Mouse (Mus musculus): Measurements from ENCODE around the gene Tmco1. TPM values are rescaled to one million over a fixed set of nuclear protein-coding genes. Genes with fewer than 3 reads are reported as not detected.

Gene Tmco1
- polyA plus RNA-seq, 1 experiment, result 59.8 TPM

DNA sequence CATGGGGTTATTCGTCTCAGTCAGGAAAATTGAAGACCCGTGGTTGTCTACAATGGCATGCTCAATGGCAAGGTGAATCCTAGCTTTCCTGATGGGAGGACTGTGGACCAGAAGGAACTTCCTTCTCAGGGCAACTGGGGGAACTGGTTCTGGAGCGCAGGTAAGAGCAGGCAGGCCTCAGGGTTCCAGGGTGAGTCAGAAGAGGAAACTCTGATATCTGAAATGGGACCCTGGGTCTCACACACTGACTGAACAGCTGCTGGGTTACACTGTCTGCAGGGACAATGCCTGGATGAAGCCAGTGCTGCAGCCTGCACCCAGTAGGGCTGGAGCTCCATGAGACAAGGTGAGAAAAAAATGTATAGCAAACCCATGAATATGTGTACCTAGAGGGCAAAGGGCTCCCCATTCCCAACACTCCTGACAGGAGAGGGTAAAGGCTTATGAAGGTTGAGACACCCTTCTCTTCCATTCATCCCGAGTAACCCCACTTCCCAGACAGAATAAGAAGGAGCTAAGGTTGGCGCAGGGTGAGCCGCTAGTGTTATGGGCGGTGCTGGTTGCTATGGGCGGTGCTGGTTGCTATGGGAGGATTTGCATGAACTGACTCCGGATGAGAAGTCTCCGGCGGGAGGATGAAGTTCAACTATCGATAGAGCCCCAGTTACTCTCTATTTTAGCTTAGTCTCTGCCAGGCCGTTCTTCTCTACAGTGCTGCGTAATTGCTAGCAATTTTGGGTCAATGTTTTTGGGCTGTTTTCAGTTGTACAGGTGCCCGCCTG lies 66.0 kb downstream of the Tmco1 start:
- peaks cover 54% of the 10 kb centered on the region for H3K36me3 ChIP-seq (ENCODE audit: control insufficient read depth, insufficient read depth)
- H3K79me2 ChIP-seq (ENCODE audit: control insufficient read depth, insufficient read depth), result no peaks in the 10 kb centered on the region
- H3K79me3 ChIP-seq (ENCODE audit: low read depth), result no peaks in the 10 kb centered on the region
- no peaks in the 10 kb centered on the region for H3K27me3 ChIP-seq (ENCODE audit: control insufficient read depth, insufficient read depth, insufficient read length)
- no peak overlapping the region for H3K4me3 ChIP-seq (ENCODE audit: insufficient read depth, poor library complexity, severe bottlenecking)
- TF ChIP-seq MYOG (IDR thresholded peaks at IDR 0.05; ENCODE audit: control insufficient read depth, extremely low read depth, insufficient read length) (no peak), CTCF (IDR thresholded peaks at IDR 0.05; ENCODE audit: control insufficient read depth, insufficient read depth, insufficient read length) (no peak), CEBPB (IDR thresholded peaks at IDR 0.05; ENCODE audit: low read depth) (no peak), MYOD1 (IDR thresholded peaks at IDR 0.05; ENCODE audit: control insufficient read depth, insufficient read length, low read depth) (no peak), FOSL1 (IDR thresholded peaks at IDR 0.05; ENCODE audit: insufficient read depth, low read length, poor library complexity, severe bottlenecking) (no peak), MAX (IDR thresholded peaks at IDR 0.05) (no peak), USF1 (IDR thresholded peaks at IDR 0.05; ENCODE audit: low read depth) (no peak)
- H3ac ChIP-seq (ENCODE audit: control insufficient read depth, insufficient read length, low read depth), result no peak overlapping the region

DNA sequence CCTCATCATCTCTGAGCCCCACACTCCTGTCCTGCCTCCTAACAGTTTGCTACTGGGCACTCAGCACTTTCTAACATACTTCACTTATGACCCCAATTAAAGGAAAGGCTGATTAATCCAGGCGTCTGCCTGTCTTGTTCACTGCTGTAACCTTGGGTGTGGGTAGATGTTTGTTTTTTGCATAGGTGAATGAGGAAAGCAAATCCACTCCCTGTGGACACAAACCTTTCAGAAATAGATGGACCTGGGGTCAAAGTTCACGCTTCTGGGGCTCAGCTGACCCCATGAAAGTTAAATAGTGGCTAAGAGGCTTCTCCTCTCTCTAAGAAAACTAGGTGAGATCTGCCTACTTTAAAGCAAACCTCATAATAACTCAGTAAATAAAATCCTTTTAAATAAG lies 66.8 kb downstream of the Tmco1 start:
- Histone ChIP-seq H3K79me3 (ENCODE audit: low read depth) (no peaks in the 10 kb centered on the region), H3K79me2 (ENCODE audit: control insufficient read depth, insufficient read depth) (no peaks in the 10 kb centered on the region)

DNA sequence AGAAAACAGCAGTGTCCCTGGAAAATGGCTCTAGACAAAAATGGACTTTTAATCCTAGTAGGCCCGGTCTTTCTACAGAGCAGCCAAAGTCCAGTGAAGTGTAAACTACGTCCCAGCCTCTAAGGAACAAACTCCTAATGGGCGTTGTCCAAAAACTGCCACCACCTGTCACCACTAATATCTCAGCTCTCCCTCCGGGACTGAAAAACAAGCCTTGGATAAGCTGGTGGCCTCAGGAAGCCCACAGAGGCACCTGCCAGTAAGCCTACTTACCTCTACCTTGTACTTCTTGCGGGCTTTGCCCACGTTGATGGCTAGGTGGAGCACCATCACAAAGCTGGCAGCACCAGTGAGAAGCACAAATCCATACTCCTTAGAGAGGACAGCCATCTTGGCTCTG lies 69.8 kb downstream of the Tmco1 start:
- no peak for TF ChIP-seq CEBPB (IDR thresholded peaks at IDR 0.05; ENCODE audit: low read depth)
- TF ChIP-seq USF1 (IDR thresholded peaks at IDR 0.05; ENCODE audit: low read depth), result no peak
- no peak for TF ChIP-seq FOSL1 (IDR thresholded peaks at IDR 0.05; ENCODE audit: insufficient read depth, low read length, poor library complexity, severe bottlenecking)
- TF ChIP-seq MYOG (IDR thresholded peaks at IDR 0.05; ENCODE audit: control insufficient read depth, extremely low read depth, insufficient read length), result no peak
- no peak for TF ChIP-seq MAX (IDR thresholded peaks at IDR 0.05)
- TF ChIP-seq CTCF (IDR thresholded peaks at IDR 0.05; ENCODE audit: control insufficient read depth, insufficient read depth, insufficient read length), result no peak
- TF ChIP-seq MYOD1 (IDR thresholded peaks at IDR 0.05; ENCODE audit: control insufficient read depth, insufficient read length, low read depth), result no peak
- Histone ChIP-seq H3ac (ENCODE audit: control insufficient read depth, insufficient read length, low read depth) (no peak overlapping the region), H3K27me3 (ENCODE audit: control insufficient read depth, insufficient read depth, insufficient read length) (no peaks in the 10 kb centered on the region)

More for the DNA sequence above, 66.8 kb downstream of the Tmco1 start:
- no peaks in the 10 kb centered on the region for H3K27me3 ChIP-seq (ENCODE audit: control insufficient read depth, insufficient read depth, insufficient read length)
- no peak overlapping the region for H3ac ChIP-seq (ENCODE audit: control insufficient read depth, insufficient read length, low read depth)
- H3K36me3 ChIP-seq (ENCODE audit: control insufficient read depth, insufficient read depth), result peaks cover 50% of the 10 kb centered on the region
- no peak for TF ChIP-seq MAX (IDR thresholded peaks at IDR 0.05)
- TF ChIP-seq MYOD1 (IDR thresholded peaks at IDR 0.05; ENCODE audit: control insufficient read depth, insufficient read length, low read depth), result no peak
- no peak for TF ChIP-seq MYOG (IDR thresholded peaks at IDR 0.05; ENCODE audit: control insufficient read depth, extremely low read depth, insufficient read length)
- TF ChIP-seq USF1 (IDR thresholded peaks at IDR 0.05; ENCODE audit: low read depth), result no peak
- no peak for TF ChIP-seq CEBPB (IDR thresholded peaks at IDR 0.05; ENCODE audit: low read depth)
- TF ChIP-seq CTCF (IDR thresholded peaks at IDR 0.05; ENCODE audit: control insufficient read depth, insufficient read depth, insufficient read length), result no peak
- TF ChIP-seq FOSL1 (IDR thresholded peaks at IDR 0.05; ENCODE audit: insufficient read depth, low read length, poor library complexity, severe bottlenecking), result no peak
- H3K4me3 ChIP-seq (ENCODE audit: insufficient read depth, poor library complexity, severe bottlenecking), result no peak overlapping the region

DNA sequence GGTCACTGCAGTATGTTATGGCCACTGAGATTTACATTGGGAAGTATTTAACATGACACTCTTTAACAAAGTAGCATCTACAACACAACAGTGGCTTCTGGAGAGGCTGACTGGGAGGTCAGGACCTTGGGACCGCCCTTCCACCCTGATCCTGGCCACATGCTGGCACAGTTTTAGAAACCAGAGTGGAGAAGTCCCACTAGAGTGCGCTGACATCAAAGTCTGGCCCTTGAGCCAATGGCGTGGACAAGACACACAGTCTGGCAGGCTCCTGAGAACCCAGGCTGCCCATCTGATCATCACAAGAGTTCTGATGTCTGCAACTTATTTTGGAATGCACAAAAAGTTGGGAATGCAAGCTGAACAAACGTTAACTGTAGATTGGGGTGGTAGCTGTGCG lies 71.6 kb downstream of the Tmco1 start:
- peaks cover 9% of the 10 kb centered on the region for H3K79me2 ChIP-seq (ENCODE audit: control insufficient read depth, insufficient read depth)
- H3K36me3 ChIP-seq (ENCODE audit: control insufficient read depth, insufficient read depth), result peaks cover 23% of the 10 kb centered on the region
- H3ac ChIP-seq (ENCODE audit: control insufficient read depth, insufficient read length, low read depth), result no peak overlapping the region
- TF ChIP-seq MYOD1 (IDR thresholded peaks at IDR 0.05; ENCODE audit: control insufficient read depth, insufficient read length, low read depth), result no peak
- TF ChIP-seq FOSL1 (IDR thresholded peaks at IDR 0.05; ENCODE audit: insufficient read depth, low read length, poor library complexity, severe bottlenecking), result no peak
- TF ChIP-seq MAX (IDR thresholded peaks at IDR 0.05), result no peak
- no peak for TF ChIP-seq CTCF (IDR thresholded peaks at IDR 0.05; ENCODE audit: control insufficient read depth, insufficient read depth, insufficient read length)
- no peak for TF ChIP-seq CEBPB (IDR thresholded peaks at IDR 0.05; ENCODE audit: low read depth)
- TF ChIP-seq USF1 (IDR thresholded peaks at IDR 0.05; ENCODE audit: low read depth), result no peak
- no peak for TF ChIP-seq MYOG (IDR thresholded peaks at IDR 0.05; ENCODE audit: control insufficient read depth, extremely low read depth, insufficient read length)
- no peaks in the 10 kb centered on the region for H3K27me3 ChIP-seq (ENCODE audit: control insufficient read depth, insufficient read depth, insufficient read length)
- no peaks in the 10 kb centered on the region for H3K79me3 ChIP-seq (ENCODE audit: low read depth)
- no peak overlapping the region for H3K4me3 ChIP-seq (ENCODE audit: insufficient read depth, poor library complexity, severe bottlenecking)

More for the DNA sequence above, 69.8 kb downstream of the Tmco1 start:
- H3K79me3 ChIP-seq (ENCODE audit: low read depth), result no peaks in the 10 kb centered on the region
- H3K79me2 ChIP-seq (ENCODE audit: control insufficient read depth, insufficient read depth), result peaks cover 6% of the 10 kb centered on the region
- H3K4me3 ChIP-seq (ENCODE audit: insufficient read depth, poor library complexity, severe bottlenecking), result no peak overlapping the region
- peaks cover 34% of the 10 kb centered on the region for H3K36me3 ChIP-seq (ENCODE audit: control insufficient read depth, insufficient read depth)

DNA sequence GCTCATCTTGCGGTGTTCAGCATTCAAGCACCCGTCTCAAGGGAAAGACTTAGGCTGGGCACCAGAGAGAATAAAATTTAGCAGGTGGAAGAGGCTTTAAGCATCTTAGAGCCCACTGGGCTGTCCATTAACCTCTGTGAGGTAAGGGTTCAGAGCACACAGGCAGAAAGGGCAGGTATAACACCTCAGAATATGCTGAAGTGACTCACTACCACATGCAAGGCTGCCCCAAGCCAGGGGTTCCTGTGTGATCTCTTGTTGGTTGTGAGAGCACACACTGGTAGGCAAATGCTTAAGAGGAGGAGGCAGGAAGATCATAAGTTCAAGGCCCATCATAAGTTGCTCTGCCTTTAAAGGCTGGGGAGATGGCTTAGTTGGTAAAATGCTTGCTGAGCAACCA lies 72.0 kb downstream of the Tmco1 start:
- Histone ChIP-seq H3K79me2 (ENCODE audit: control insufficient read depth, insufficient read depth) (peaks cover 14% of the 10 kb centered on the region), H3K4me3 (ENCODE audit: insufficient read depth, poor library complexity, severe bottlenecking) (no peak overlapping the region), H3K36me3 (ENCODE audit: control insufficient read depth, insufficient read depth) (peaks cover 18% of the 10 kb centered on the region), H3K79me3 (ENCODE audit: low read depth) (no peaks in the 10 kb centered on the region), H3K27me3 (ENCODE audit: control insufficient read depth, insufficient read depth, insufficient read length) (no peaks in the 10 kb centered on the region), H3ac (ENCODE audit: control insufficient read depth, insufficient read length, low read depth) (no peak overlapping the region)
- TF ChIP-seq CTCF (IDR thresholded peaks at IDR 0.05; ENCODE audit: control insufficient read depth, insufficient read depth, insufficient read length) (no peak), CEBPB (IDR thresholded peaks at IDR 0.05; ENCODE audit: low read depth) (no peak), USF1 (IDR thresholded peaks at IDR 0.05; ENCODE audit: low read depth) (no peak), FOSL1 (IDR thresholded peaks at IDR 0.05; ENCODE audit: insufficient read depth, low read length, poor library complexity, severe bottlenecking) (no peak), MYOG (IDR thresholded peaks at IDR 0.05; ENCODE audit: control insufficient read depth, extremely low read depth, insufficient read length) (no peak), MYOD1 (IDR thresholded peaks at IDR 0.05; ENCODE audit: control insufficient read depth, insufficient read length, low read depth) (no peak), MAX (IDR thresholded peaks at IDR 0.05) (no peak)

All from C2C12 (cell line).